Mouse (Mus musculus): ENCODE results near the gene Apc2. TPM values are rescaled to one million over a fixed set of nuclear protein-coding genes. Genes with fewer than 3 reads are reported as not detected.

Apc2 gene
- polyA plus RNA-seq, 1 experiment from 2014 or later = 1.6 TPM

GRCm38 (mm10) chr10:80281304-80281703 lies 14.5 kb upstream of the Apc2 start:
- peak; percentile 54 for ATAC-seq
- Histone ChIP-seq H3K9me3 (ENCODE audit: control insufficient read depth) (no peaks in the 10 kb centered on the region), H3K4me1 (replicated peaks; ENCODE audit: control insufficient read depth, insufficient read depth, low read length) (0 out of 2 replicates have a peak, but pooled peaks cover 5% of the 10 kb centered on the region), H3K4me2 (replicated peaks; ENCODE audit: low read depth) (peak overlapping the region; percentile 9; the same call in 1 of the 2 replicates), H3K36me3 (ENCODE audit: control insufficient read depth, insufficient read depth) (peaks cover 90% of the 10 kb centered on the region), H3K27me3 (replicated peaks; ENCODE audit: control insufficient read depth, insufficient read depth, low read length) (no peaks in the 10 kb centered on the region), H3K9ac (ENCODE audit: low read depth, low read length) (0 out of 2 replicates have a peak overlapping the region, but pooled peaks have one; percentile 22), H3K27ac (ENCODE audit: low read depth, low read length) (peak overlapping the region; percentile 79), H3K4me3 (ENCODE audit: low read depth, low read length) (no peak overlapping the region)
- 45% methylated on average over 7 of the region's 7 CpGs for WGBS
- TF ChIP-seq CTCF (IDR thresholded peaks at IDR 0.05; ENCODE audit: low read depth) = no peak

DNA sequence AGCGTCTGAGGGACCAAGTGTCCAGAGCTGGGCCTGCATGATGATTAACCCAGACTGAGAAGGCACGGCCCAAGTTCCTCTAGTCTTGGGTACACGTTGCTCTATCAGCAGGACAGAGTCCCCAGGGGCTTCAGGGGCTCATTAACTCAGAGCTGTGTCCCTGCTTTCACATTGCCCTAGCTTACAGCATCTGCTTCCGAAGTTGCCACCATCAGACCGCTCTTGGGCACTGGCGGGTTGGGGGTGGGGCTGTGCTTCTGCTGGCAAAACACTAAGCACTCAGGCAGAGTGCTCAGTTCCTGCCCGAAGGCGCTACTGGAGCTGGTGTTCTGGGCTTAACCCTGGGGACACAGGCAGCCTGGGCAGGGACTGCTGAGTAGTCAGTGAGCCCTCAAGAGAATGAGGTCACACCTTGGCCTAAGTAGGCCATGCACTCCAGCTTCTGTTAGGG lies 13.8 kb upstream of the Apc2 start:
- peak; percentile 29 for ATAC-seq
- Histone ChIP-seq H3K4me1 (replicated peaks; ENCODE audit: control insufficient read depth, insufficient read depth, low read length) (0 out of 2 replicates have a peak, but pooled peaks cover 5% of the 10 kb centered on the region), H3K9me3 (ENCODE audit: control insufficient read depth) (no peaks in the 10 kb centered on the region), H3K27ac (ENCODE audit: low read depth, low read length) (peak overlapping the region; percentile 79), H3K36me3 (ENCODE audit: control insufficient read depth, insufficient read depth) (peaks cover 91% of the 10 kb centered on the region), H3K27me3 (replicated peaks; ENCODE audit: control insufficient read depth, insufficient read depth, low read length) (no peaks in the 10 kb centered on the region), H3K4me2 (replicated peaks; ENCODE audit: low read depth) (peak overlapping the region; percentile 9; the same call in 1 of the 2 replicates), H3K4me3 (ENCODE audit: low read depth, low read length) (no peak overlapping the region), H3K9ac (ENCODE audit: low read depth, low read length) (peak overlapping the region; percentile 31; the same call in 1 of the 2 replicates)
- 53% methylated on average over 8 of the region's 8 CpGs for WGBS
- no peak for TF ChIP-seq CTCF (IDR thresholded peaks at IDR 0.05; ENCODE audit: low read depth)

- WGBS = 50% methylated on average over 20 of the region's 20 CpGs
- Histone ChIP-seq H3K4me1 (replicated peaks; ENCODE audit: control insufficient read depth, insufficient read depth, low read length) (0 out of 2 replicates have a peak, but pooled peaks cover 5% of the 10 kb centered on the region), H3K4me3 (ENCODE audit: low read depth, low read length) (no peak overlapping the region), H3K36me3 (ENCODE audit: control insufficient read depth, insufficient read depth) (peaks cover 91% of the 10 kb centered on the region), H3K9ac (ENCODE audit: low read depth, low read length) (peak overlapping the region; percentile 31), H3K9me3 (ENCODE audit: control insufficient read depth) (no peaks in the 10 kb centered on the region), H3K27ac (ENCODE audit: low read depth, low read length) (peak overlapping the region; percentile 79), H3K27me3 (replicated peaks; ENCODE audit: control insufficient read depth, insufficient read depth, low read length) (no peaks in the 10 kb centered on the region), H3K4me2 (replicated peaks; ENCODE audit: low read depth) (no peak overlapping the region)
- peak; percentile 63 for ATAC-seq
- TF ChIP-seq CTCF (IDR thresholded peaks at IDR 0.05; ENCODE audit: low read depth) = peak; percentile 30
Measured at GRCm38 (mm10) chr10:80282481-80283441, 13.0 kb upstream of the Apc2 start.

GRCm38 (mm10) chr10:80285222-80286070 lies 10.3 kb upstream of the Apc2 start:
- peaks cover 70% of the 10 kb centered on the region for H3K36me3 ChIP-seq (ENCODE audit: control insufficient read depth, insufficient read depth)

GRCm38 (mm10) chr10:80288097-80288496 lies 7.7 kb upstream of the Apc2 start:
- no peak overlapping the region for H3K9ac ChIP-seq (ENCODE audit: low read depth, low read length)
- ATAC-seq = peak; percentile 62
- H3K27me3 ChIP-seq (replicated peaks; ENCODE audit: control insufficient read depth, insufficient read depth, low read length) = no peaks in the 10 kb centered on the region
- no peak for TF ChIP-seq CTCF (IDR thresholded peaks at IDR 0.05; ENCODE audit: low read depth)
- 0 out of 2 replicates have a peak overlapping the region, but pooled peaks have one; percentile 24 for H3K4me2 ChIP-seq (replicated peaks; ENCODE audit: low read depth)
- 68% methylated on average over 12 of the region's 12 CpGs for whole genome bisulfite sequencing
- H3K36me3 ChIP-seq (ENCODE audit: control insufficient read depth, insufficient read depth) = peaks cover 50% of the 10 kb centered on the region
- H3K4me1 ChIP-seq (replicated peaks; ENCODE audit: control insufficient read depth, insufficient read depth, low read length) = no peaks in the 10 kb centered on the region
- no peak overlapping the region for H3K4me3 ChIP-seq (ENCODE audit: low read depth, low read length)
- H3K9me3 ChIP-seq (ENCODE audit: control insufficient read depth) = no peaks in the 10 kb centered on the region
- peak overlapping the region; percentile 74 for H3K27ac ChIP-seq (ENCODE audit: low read depth, low read length)

More at GRCm38 (mm10) chr10:80285222-80286070, 10.3 kb upstream of the Apc2 start:
- Histone ChIP-seq H3K4me3 (ENCODE audit: low read depth, low read length) (no peak overlapping the region), H3K9me3 (ENCODE audit: control insufficient read depth) (no peaks in the 10 kb centered on the region), H3K27me3 (replicated peaks; ENCODE audit: control insufficient read depth, insufficient read depth, low read length) (no peaks in the 10 kb centered on the region), H3K4me1 (replicated peaks; ENCODE audit: control insufficient read depth, insufficient read depth, low read length) (0 out of 2 replicates have a peak, but pooled peaks cover 5% of the 10 kb centered on the region), H3K9ac (ENCODE audit: low read depth, low read length) (no peak overlapping the region), H3K4me2 (replicated peaks; ENCODE audit: low read depth) (no peak overlapping the region), H3K27ac (ENCODE audit: low read depth, low read length) (no peak overlapping the region)
- ATAC-seq = no peak
- WGBS = 76% methylated on average over 13 of the region's 15 CpGs
- TF ChIP-seq CTCF (IDR thresholded peaks at IDR 0.05; ENCODE audit: low read depth) = no peak

Measured in intestine, postnatal 0 days (tissue).